Mouse (Mus musculus): ENCODE measurements around the gene Olfr1209. TPM values are rescaled to one million over a fixed set of nuclear protein-coding genes. Genes with fewer than 3 reads are reported as not detected.

Gene Olfr1209
- total RNA-seq (2021) = not detected
- long read RNA-seq, experiment 1 = 0 reads
- long read RNA-seq, experiment 2 = 0 reads

DNA sequence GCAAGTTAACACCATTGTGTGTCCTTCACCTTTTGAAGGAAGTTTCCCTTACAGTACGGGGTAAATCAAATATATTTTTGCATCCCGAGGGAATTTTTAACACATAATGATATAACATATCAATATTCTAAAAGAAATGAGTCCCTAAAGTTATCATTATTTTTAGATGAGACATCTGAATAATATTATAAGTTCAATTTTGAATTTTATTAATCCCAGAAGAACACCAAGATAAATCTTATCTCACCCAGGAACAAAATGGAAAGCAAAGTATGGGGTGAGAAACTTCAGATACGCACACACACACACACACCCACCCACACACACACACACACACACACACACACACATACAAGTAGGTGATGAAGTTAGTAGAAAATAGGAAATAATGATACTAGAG, at the start of gene Olfr1209:
Gene Olfr1209, minus strand, starts transcription at position 101 of the 400 bp plus-strand sequence.
- no peak for DNase-seq
- intact Hi-C loops (cut with DNase I) = no loop called here

DNA sequence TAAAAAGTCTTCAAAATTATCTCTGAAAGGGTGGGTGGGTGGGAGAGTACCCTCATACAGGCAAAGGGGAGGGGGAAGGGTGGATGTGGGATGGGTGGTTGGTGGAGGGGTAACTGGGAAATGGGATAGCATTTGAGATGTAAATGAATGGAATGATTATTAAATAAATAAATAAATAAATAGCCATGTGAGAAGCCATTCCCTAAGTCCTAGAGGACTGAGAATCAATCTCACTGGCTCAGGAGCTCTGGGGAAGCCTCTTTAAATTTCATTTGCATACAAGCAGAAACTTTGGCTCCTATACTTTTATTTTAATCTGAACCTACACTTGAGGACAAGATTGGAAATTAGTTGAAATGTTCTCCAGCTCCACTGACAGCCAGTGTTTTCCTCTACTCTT, 38.7 kb upstream of the Olfr1209 start, which contains the start of gene Olfr1212:
Gene Olfr1212, plus strand, starts transcription at position 301 of the 400 bp plus-strand sequence.
- no peak for DNase-seq
- intact Hi-C loops (cut with DNase I) = no loop called here

- no peak for DNase-seq
These were observed 23.1 kb upstream of the Olfr1209 start, which contains the start of gene Olfr1211 for GRCm38 (mm10) chr2:88938011-88938410. Olfr1211 (minus strand) TSS chr2:88938111.

DNA sequence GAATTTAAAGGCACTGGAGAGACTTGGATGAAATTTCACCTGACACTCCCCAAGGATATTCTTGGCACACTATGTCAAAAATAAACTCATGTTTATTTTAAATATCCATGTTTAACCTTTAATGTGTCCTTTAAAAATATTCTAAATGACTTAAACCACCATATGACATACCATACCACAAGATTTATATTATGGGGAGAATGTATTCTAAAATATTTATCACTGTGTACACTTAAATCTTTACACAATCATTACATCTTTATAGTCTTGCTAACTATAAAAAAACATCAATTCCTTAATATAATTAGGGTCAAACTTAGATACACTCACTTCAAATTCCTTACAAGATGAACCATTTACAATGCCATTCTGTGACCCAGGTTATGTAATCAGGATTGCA, 12.7 kb downstream of the Olfr1209 start, which contains the start of gene Olfr1208:
Gene Olfr1208, minus strand, starts transcription at position 101 of the 400 bp plus-strand sequence.
- DNase-seq = no peak
- intact Hi-C loops (cut with DNase I) = no loop called here

More at GRCm38 (mm10) chr2:88938011-88938410, 23.1 kb upstream of the Olfr1209 start, which contains the start of gene Olfr1211:
- intact Hi-C loops (cut with DNase I) = no loop called here

DNA sequence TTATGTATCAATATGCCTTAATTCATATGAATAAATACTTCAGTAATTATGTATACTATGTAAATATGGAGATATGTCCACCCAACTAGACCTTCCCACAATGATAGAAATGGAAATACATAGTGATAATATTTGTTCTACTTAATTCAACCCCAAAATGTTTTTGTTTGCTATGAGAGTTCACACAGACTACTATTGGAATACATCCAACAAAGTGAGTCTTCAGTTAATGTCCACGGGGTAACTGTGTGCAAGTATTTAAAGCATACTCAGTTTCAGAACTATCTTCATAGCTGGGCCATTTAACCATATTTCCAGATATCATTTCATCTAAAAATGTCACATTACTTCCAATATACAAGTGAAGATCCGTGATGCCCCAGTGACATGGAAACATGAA, 52.0 kb downstream of the Olfr1209 start, which contains the start of gene Olfr1206:
Gene Olfr1206, plus strand, starts transcription at position 301 of the 400 bp plus-strand sequence.
- intact Hi-C loops (cut with DNase I) = no loop called here
- DNase-seq = no peak

Other genes starting within 250 kb of the Olfr1209 start
- not detected for gene Olfr1193, start 239.5 kb downstream of the Olfr1209 start, total RNA-seq (2021)
- gene Olfr1195, start 226.0 kb downstream of the Olfr1209 start, total RNA-seq (2021) = not detected
- gene Olfr1196, start 210.6 kb downstream of the Olfr1209 start, total RNA-seq (2021) = not detected
- gene Olfr1197, start 182.8 kb downstream of the Olfr1209 start, total RNA-seq (2021) = not detected
- not detected for gene Olfr1198, start 163.8 kb downstream of the Olfr1209 start, total RNA-seq (2021)
- not detected for gene Olfr1199, start 154.7 kb downstream of the Olfr1209 start, total RNA-seq (2021)
- not detected for gene Olfr1200, start 144.7 kb downstream of the Olfr1209 start, total RNA-seq (2021)
- not detected for gene Olfr1201, start 122.1 kb downstream of the Olfr1209 start, total RNA-seq (2021)
- not detected for gene Olfr1202, start 100.7 kb downstream of the Olfr1209 start, total RNA-seq (2021)
- not detected for gene Olfr1205, start 85.4 kb downstream of the Olfr1209 start, total RNA-seq (2021)
- gene Olfr1204, start 65.9 kb downstream of the Olfr1209 start, total RNA-seq (2021) = not detected
- gene Olfr1206, start 51.9 kb downstream of the Olfr1209 start, total RNA-seq (2021) = not detected
- not detected for gene Olfr1208, start 12.8 kb downstream of the Olfr1209 start, total RNA-seq (2021)
- not detected for gene Olfr1211, start 23.0 kb upstream of the Olfr1209 start, total RNA-seq (2021)
- not detected for gene Olfr1212, start 38.8 kb upstream of the Olfr1209 start, total RNA-seq (2021)
- gene Gm13762, start 65.1 kb upstream of the Olfr1209 start, total RNA-seq (2021) = not detected
- gene Olfr1214, start 77.5 kb upstream of the Olfr1209 start, total RNA-seq (2021) = not detected
- not detected for gene Olfr1215, start 91.8 kb upstream of the Olfr1209 start, total RNA-seq (2021)
- gene Olfr1216, start 103.2 kb upstream of the Olfr1209 start, total RNA-seq (2021) = not detected
- not detected for gene Olfr1217, start 116.9 kb upstream of the Olfr1209 start, total RNA-seq (2021)
- not detected for gene Olfr1218, start 146.0 kb upstream of the Olfr1209 start, total RNA-seq (2021)
- not detected for gene Olfr1219, start 168.4 kb upstream of the Olfr1209 start, total RNA-seq (2021)
- not detected for gene Olfr1220, start 191.7 kb upstream of the Olfr1209 start, total RNA-seq (2021)
- not detected for gene Olfr1221, start 202.1 kb upstream of the Olfr1209 start, total RNA-seq (2021)
- gene Olfr1222, start 217.9 kb upstream of the Olfr1209 start, total RNA-seq (2021) = not detected
- gene Olfr1223, start 236.4 kb upstream of the Olfr1209 start, total RNA-seq (2021) = not detected
- not detected for gene Olfr1224-ps1, start 248.9 kb upstream of the Olfr1209 start, total RNA-seq (2021)